Mouse (Mus musculus) gonadal fat pad, adult 2 months (tissue): ENCODE measurements around the gene Pfn4. TPM values are rescaled to one million over a fixed set of nuclear protein-coding genes. Genes with fewer than 3 reads are reported as not detected.
A peak's percentile ranks its signal among the peaks of the same experiment; 100 is the strongest.
"Not testable (repeated sequence)": the region's sequence is repeated elsewhere in the genome, so short reads cannot be mapped to it uniquely, and the experiment has no call there.

Experiments
- DNase-seq: peaks from one replicate; pipeline ENCODE4 v3.0.0-alpha.2; 2012; ENCODE audit warnings: low read depth
- polyA plus RNA-seq: library from polyadenylated mRNA; depleted of rRNA; stranded (reverse); fragments of >200 nt; gene quantifications from 2 replicates; pipeline ENCODE4 v1.2.3, GENCODE M21; 2012; rRNA removed

The Pfn4 gene
- polyA plus RNA-seq, 1 experiment = 1.0 TPM

DNA sequence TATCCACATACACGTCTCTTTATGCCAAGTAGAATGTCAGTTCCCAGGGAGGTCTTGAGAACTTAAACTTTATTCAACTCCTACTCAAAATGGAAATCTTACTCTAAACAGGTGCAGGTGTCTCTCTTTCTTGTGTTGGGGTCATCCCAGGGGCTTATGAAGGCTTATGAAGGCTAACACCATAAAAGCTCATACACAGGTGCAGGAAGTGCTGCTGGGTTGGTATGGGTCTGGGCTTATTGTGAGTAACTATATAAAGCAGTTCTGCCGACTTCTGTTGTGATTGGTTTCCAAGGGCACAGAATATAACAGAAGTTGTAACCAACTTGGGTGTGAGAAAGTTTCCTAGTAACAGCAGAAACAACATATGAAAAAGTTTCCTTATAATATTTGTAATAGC lies 15.6 kb downstream of the Pfn4 start:
- no peak for DNase-seq

DNA sequence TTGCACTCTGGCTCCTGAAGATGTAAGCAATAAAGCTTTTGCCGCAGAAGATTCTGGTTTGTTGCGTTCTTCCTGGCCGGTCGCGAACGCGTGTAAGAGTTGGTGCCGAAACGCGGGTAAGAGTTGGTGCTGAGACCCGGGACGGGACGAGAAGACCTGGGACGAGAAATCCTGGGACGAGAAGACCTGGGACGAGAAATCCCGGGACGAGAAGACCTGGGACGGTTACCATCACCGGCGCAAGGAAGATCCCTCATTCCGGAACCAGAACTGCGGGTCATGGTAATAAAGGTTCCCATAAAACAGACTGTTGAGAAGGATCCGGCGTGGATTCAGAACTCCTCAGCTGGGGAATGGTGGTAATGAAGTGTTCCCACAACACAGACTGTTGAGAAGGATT lies 19.3 kb downstream of the Pfn4 start:
- not testable (repeated sequence) for DNase-seq

DNA sequence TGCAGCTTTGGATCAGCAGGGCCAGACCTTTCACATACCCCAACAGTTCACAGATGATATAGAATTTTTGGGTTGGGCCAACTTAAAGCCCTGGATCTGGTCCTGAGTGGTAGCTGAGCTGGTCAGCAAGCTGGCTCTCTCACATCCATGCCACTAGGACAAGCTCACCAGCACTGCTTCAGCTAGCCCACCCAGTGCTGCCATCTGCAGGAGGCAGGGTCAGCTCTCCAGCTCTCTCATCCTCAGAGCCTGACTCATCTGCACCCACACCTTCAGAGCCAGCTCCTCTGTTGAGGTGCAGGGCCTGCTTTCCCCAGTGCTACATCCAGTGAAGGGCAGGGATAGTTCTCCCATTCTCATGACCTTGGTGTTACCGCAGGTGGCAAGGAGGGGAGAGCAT lies 24.9 kb downstream of the Pfn4 start:
- no peak for DNase-seq

DNA sequence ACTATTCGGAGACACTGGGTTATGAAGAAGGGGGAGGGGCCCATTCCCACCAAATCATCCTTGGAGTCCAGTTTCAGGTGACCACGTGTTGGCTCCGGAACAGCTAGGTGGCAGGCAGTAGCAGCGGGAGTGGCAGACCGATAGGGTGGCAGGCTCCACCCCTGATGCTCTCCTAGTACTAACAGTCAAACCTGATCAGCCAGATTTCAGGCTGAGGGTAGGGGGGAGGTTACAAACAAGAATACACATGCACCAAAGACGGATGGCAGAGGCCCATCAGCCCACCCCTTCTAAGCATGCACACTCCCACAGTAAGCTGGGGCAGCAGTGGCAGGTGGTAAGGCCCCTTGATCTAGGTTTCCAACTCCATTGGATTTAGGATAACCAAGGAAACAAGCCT lies 28.6 kb downstream of the Pfn4 start:
- not testable (repeated sequence) for DNase-seq

- DNase-seq = no peak
These were observed 42.2 kb downstream of the Pfn4 start for GRCm38 (mm10) chr12:4811036-4811435.

- DNase-seq = no peak
These were observed 42.9 kb downstream of the Pfn4 start for GRCm38 (mm10) chr12:4811705-4812104.

DNA sequence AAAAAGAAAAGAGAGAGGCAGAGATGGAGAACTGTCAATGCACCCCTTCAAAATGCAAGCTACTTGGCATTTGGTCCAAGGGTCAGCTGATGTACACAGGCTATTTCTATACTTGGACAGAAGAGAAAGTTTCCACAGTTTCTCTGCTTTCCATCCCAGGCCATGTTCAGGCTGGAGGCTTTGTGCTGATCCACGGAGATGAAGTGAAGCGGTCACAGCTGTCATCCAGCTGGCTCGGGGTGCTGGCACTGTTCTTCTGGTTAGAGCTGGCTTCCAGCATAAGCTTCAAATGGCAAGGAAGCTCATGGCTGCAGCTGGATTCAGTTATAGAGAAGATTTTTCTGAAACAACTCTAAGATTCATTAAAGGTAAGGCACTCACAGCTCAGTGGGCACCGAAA lies 44.8 kb downstream of the Pfn4 start:
- DNase-seq = no peak

DNA sequence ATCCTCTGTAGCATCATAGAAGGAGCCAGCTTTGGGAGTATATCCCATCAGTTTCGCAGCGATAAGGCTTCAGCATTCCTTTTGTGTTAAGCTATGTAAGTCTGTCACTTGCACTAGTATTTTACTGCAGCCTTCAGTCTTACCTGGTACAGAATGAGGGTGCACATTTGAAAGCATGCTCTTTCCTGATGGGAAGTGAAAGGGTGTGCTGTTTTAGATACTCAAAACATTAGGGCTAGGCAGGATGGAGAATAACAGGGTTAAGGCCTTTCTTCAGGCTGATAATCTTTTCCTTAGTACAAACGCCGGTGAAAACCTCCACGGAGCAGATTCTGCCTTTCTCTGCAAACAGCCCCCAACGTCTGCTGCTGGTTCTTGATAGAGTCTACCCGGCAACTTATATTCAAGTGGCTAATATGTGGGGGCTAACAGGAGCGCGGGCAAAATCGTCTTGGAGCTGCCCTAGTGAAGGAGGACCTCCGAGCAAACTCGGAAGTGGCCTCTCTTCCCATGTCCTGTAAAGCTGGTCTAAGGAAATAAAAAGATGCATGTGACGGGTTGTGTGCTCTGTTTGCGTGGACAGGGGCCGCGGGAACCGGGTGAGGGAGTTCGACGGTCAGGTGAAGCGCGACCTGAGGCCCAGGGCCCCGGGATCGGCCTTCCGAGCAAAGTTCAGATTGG lies 48.0 kb downstream of the Pfn4 start:
- no peak for DNase-seq

GRCm38 (mm10) chr12:4817361-4818101 lies 48.7 kb downstream of the Pfn4 start, which contains the start of gene Sf3b6:
Sf3b6 (plus strand) TSS chr12:4817544.
- DNase-seq = peak; percentile 69

GRCm38 (mm10) chr12:4827256-4827655 lies 58.4 kb downstream of the Pfn4 start:
- DNase-seq = no peak

Other genes starting within 250 kb of the Pfn4 start
- gene Itsn2, start 176.4 kb upstream of the Pfn4 start, polyA plus RNA-seq = 27.5 and 31.3 TPM in 2 replicates
- not detected in 2 replicates for gene Gm3625, start 176.1 kb upstream of the Pfn4 start, polyA plus RNA-seq
- 0.54 and 0.69 TPM in 2 replicates for gene Fam228a, start 30.6 kb upstream of the Pfn4 start, polyA plus RNA-seq
- gene Fam228b, start 245 bp downstream of the Pfn4 start, polyA plus RNA-seq = 1.4 TPM in 2 replicates
- gene Sf3b6, start 48.5 kb downstream of the Pfn4 start, polyA plus RNA-seq = 57.7 and 74.4 TPM in 2 replicates
- 13.0 and 16.6 TPM in 2 replicates for gene Fkbp1b, start 72.6 kb downstream of the Pfn4 start, polyA plus RNA-seq
- 7.9 and 8.8 TPM in 2 replicates for gene Wdcp, start 74.3 kb downstream of the Pfn4 start, polyA plus RNA-seq
- 0.72 and 1.1 TPM in 2 replicates for gene Mfsd2b, start 105.3 kb downstream of the Pfn4 start, polyA plus RNA-seq
- gene Ubxn2a, start 138.7 kb downstream of the Pfn4 start, polyA plus RNA-seq = 9.4 and 10.2 TPM in 2 replicates
- gene Atad2b, start 148.3 kb downstream of the Pfn4 start, polyA plus RNA-seq = 6.9 and 9.4 TPM in 2 replicates